9 mouse cellular contexts compared by ENCODE assay signal in the genomic region with DNA sequence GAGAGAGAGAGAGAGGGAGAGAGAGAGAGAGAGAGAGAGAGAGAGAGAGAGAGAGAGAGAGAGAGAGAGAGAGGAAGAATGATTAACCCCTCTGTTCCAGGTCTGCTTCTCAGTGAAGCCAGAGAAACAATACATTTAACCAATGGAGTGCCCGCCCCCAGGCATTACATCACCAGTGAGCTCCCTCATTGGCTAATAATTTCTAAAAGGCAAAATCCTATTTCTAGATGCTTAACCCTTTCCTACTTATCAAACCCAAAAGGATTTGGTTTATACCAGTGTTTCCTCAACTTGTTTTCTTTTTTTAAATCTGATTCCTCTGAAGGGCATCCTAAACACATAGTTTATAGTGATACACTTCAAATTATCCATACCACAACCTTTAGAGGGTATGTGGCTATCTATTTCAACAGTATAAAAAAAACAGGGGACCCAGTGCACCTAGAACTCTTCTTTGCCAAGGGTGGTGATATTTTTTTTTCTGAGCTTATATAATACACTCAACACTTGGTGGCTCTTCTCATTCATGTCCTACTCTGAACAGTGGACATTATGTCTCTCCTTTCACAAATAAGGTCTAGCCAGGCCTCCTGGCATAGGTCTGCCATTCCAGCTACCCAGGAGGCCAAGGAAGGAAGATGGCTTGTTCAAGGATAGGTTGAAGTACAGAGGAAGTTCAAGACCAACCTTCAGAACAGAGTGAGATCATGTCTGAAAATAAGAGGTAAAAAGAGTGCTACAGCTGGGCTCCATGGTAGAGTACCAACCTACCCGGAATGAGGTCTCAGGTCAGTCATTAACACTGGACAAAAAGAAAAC. TPM values are rescaled to one million over a fixed set of nuclear protein-coding genes. Genes with fewer than 3 reads are reported as not detected.
A peak's percentile ranks its signal among the peaks of the same experiment; 100 is the strongest.
DNase-seq lines count a peak whose midpoint lies in the region; ATAC-seq and TF ChIP-seq lines count a peak whose summit lies in the region.
"Had no signal": no experiment of that assay in that cellular context is flagged by ENCODE, and none has a peak within 500 bp of the region (broad histone marks: within the 10 kb centered on the region; RNA-seq: fewer than 3 reads in every experiment).

No protein-coding gene starts in this region.

- no peaks in the 10 kb centered on the region for H3K27me3 ChIP-seq in lung, embryonic 14.5 days (ENCODE audit: insufficient read depth, low read length)
- no peaks in the 10 kb centered on the region for H3K27me3 ChIP-seq in forebrain, embryonic 13.5 days

- no peaks in the 10 kb centered on the region for H3K4me1 ChIP-seq in lung, embryonic 14.5 days (ENCODE audit: insufficient read depth)
- H3K4me1 ChIP-seq in forebrain, embryonic 13.5 days = peaks cover 29% of the 10 kb centered on the region

- H3K4me3 ChIP-seq in lung, embryonic 14.5 days (ENCODE audit: low read depth, low read length) = no peak overlapping the region
- H3K4me3 ChIP-seq in forebrain, embryonic 13.5 days = peak overlapping the region; percentile 37

- peak overlapping the region; percentile 16; the same call in 1 of the 2 replicates for H3K4me2 ChIP-seq in lung, embryonic 14.5 days
- peak overlapping the region; percentile 59 for H3K4me2 ChIP-seq in forebrain, embryonic 13.5 days

- TF ChIP-seq CTCF in lung, embryonic 14.5 days (IDR thresholded peaks at IDR 0.05; ENCODE audit: low read depth) = no peak

- H3K9ac ChIP-seq in lung, embryonic 14.5 days = no peak overlapping the region
- H3K9ac ChIP-seq in forebrain, embryonic 13.5 days = peak overlapping the region; percentile 66

- intact Hi-C loops in left cerebral cortex, postnatal 4 days (cut with DNase I) = no loop called here

- 44% methylated on average over 2 of the region's 2 CpGs for WGBS in lung, embryonic 14.5 days
- 46% methylated on average over 2 of the region's 2 CpGs for WGBS in forebrain, embryonic 13.5 days

- peak; percentile 65 for DNase-seq in lung, embryonic 14.5 days
- no peak for DNase-seq in lung, postnatal 10 days
- peak; percentile 72 for DNase-seq in left cerebral cortex, postnatal 4 days
- DNase-seq in retina, postnatal 1 day = peak; percentile 80
- no peak for DNase-seq in thymus, postnatal 25 days
- no peak for DNase-seq in urinary bladder, postnatal 14 days (ENCODE audit: low spot score)
- no peak for DNase-seq in gastrocnemius, adult 8-10 months (ENCODE audit: low spot score in 2 of 2)

- no peaks in the 10 kb centered on the region for H3K9me3 ChIP-seq in lung, embryonic 14.5 days (ENCODE audit: low read depth, low read length)
- no peaks in the 10 kb centered on the region for H3K9me3 ChIP-seq in forebrain, embryonic 13.5 days (replicated peaks)

- ATAC-seq in lung, embryonic 14.5 days (ENCODE audit: insufficient read depth) = peak; percentile 70
- ATAC-seq in forebrain, embryonic 13.5 days = peak; percentile 95

- no peak overlapping the region for H3K27ac ChIP-seq in lung, embryonic 14.5 days (ENCODE audit: low read depth)
- peak overlapping the region; percentile 76 for H3K27ac ChIP-seq in forebrain, embryonic 13.5 days

- H3K36me3 ChIP-seq in lung, embryonic 14.5 days (ENCODE audit: insufficient read depth) = no peaks in the 10 kb centered on the region
- no peaks in the 10 kb centered on the region for H3K36me3 ChIP-seq in forebrain, embryonic 13.5 days (ENCODE audit: poor library complexity, severe bottlenecking)

RNA-seq across cellular contexts. Expression of a gene that starts 6.4 kb away (rescaled TPM):
- polyA plus RNA-seq in lung, embryonic 14.5 days (2014; fragmentation: Nextera tagmentation; extraction: Ambion mirVana) = 2.2 and 2.4 TPM in 2 replicates
- polyA plus RNA-seq in forebrain, embryonic 13.5 days (2015; fragmentation: Nextera tagmentation; extraction: Ambion mirVana) = 7.6 and 10.7 TPM in 2 replicates
- total RNA-seq in left cerebral cortex, postnatal 4 days (2021) = 10 to 100 TPM; 82.2 to 85.4 TPM
- total RNA-seq in gastrocnemius, adult 8-10 months (2022) = under 1 TPM; 0.10 to 0.90 (median 0.57) TPM
- total RNA-seq: MEL had no signal

Comparison
In these comparisons a context has a peak if more than half of its experiments do, and no peak if none do; other contexts are left out.
1. DNase-seq: peak in lung, embryonic 14.5 days (single experiment), left cerebral cortex, postnatal 4 days (single experiment) and retina, postnatal 1 day (single experiment); none in lung, postnatal 10 days (single experiment), thymus, postnatal 25 days (single experiment), urinary bladder, postnatal 14 days (single experiment) and gastrocnemius, adult 8-10 months (0 of 2).
2. RNA of a gene that starts 6.4 kb away (total RNA-seq): 82.2 to 85.4 TPM in left cerebral cortex, postnatal 4 days; 0.10 to 0.90 TPM in gastrocnemius, adult 8-10 months; every median in the first group is over 10 times any median in the second.